Mouse (Mus musculus) kidney, postnatal 25 days (tissue): ENCODE data around the gene Vmn2r18.

ENCODE experiments used
- DNase-seq, 2 experiments: peaks; one replicate each; pipeline ENCODE4 v3.0.0; 2021; ENCODE audit warnings: mixed read lengths in 2 of 2

The Vmn2r18 gene

DNA sequence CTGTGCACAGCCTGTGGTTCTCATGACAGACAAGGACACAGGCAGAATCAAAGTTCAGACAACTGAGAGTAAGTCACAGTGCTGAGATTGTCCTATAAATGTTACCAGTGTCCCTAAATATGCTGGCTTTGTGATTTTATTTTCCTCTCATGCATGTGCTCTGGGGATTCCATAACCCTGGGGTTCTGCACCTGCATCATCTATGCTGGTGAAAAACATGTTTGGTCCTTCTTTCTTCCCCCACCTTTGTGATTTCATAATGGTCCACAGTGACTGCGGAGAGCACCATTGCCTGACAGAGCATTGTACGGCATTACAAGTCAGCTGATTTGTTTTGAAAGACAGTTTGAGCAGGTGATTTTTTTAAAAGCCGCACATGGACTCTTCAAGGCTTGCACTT lies at the start of gene Vmn2r18:
TSS of gene Vmn2r18 (minus strand) at position 101 of the 400 bp plus-strand sequence.
- no peak for DNase-seq

DNA sequence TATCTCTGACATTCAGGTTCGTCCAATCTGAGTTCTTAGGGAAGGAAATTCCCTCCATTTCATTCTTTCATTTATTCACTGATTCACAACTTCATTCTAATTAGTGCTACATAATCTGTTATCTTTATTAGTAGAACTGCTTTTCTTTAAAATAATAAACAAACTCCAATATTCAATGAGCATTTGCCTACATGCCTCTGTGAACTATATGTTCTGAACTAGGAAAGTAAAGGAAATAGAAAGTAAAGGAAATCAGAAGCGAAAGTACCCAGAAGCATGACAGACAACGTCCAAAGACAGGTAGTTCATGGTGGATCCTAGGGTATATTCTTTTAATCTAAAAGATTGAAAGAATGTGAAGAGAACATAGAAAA lies 45.6 kb upstream of the Vmn2r18 start:
- no peak for DNase-seq

DNA sequence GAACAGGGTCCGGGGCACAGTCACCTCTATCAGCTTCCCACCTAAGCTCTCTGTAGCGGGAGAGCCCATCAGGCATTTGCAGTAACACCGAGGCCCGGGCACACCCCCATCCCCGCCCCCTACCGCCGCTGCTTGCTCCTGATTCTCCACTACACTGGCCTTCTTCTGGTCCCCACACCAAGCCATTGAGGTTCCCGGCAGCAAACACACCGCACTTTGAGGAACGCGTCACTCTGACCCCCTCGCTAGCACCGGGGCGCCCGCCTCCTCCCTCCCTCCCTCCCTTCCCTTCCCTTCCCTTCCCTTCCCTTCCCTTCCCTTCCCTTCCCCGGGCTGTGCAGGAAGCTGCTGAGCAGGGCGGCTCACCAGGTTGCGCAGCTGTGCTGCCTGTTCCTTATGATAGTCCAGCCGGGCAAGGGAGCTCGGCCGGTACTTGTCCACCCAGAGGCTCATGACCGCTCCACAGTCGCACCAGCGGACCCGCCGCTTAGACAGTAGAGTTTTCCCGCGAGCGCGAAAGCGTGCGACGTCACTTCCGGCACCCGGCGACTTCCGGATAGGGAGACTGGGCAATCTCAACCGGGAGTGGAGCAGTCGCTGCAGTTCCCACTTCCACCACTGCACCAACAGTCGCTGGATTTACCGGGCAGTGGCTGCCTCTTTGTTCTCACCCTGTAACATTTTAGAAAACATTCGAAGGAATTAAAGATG lies 45.0 kb upstream of the Vmn2r18 start, which contains the start of gene Rfc3:
TSS of gene Rfc3 (minus strand) at position 543 of the 711 bp plus-strand sequence.
- DNase-seq = peak; percentile 96 to 98

DNA sequence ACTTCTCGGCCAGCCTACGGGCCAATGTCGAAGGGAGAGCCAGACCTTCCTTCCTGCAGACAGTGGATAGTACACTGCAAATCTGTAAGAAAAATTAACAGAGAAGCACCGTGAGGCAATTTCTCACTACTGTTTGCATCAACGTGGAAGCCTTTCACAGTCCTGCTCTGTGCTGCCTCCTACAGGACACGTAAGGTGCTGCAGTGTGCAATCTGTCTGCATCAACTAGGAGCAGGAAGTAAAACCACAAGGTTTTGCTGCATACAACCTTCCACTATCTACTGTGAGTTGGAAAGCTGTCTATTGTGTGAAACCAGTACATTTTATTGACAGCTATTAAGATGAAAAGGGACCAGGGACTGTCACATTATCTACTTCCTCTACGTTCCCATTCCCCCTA lies 39.0 kb upstream of the Vmn2r18 start:
- DNase-seq = no peak

DNA sequence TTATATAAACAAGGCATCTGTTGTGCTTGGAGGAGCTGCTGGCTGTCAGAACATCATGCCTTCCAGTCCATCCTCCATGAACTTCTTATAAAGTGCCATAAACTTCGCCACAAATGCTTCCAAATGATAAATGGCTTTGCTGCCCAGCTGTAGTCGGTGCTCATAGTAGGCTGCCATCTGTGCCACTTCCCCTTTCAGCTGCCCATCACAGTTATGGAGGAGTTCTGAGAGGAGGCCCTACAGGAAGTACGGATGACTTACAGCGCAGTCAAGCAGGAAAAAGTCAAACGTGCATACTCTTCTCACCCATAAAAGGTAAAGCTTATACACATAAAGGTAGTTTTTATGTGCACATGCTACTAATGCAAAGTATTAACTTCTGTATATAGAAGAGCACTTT lies 37.0 kb upstream of the Vmn2r18 start:
- DNase-seq = no peak

DNA sequence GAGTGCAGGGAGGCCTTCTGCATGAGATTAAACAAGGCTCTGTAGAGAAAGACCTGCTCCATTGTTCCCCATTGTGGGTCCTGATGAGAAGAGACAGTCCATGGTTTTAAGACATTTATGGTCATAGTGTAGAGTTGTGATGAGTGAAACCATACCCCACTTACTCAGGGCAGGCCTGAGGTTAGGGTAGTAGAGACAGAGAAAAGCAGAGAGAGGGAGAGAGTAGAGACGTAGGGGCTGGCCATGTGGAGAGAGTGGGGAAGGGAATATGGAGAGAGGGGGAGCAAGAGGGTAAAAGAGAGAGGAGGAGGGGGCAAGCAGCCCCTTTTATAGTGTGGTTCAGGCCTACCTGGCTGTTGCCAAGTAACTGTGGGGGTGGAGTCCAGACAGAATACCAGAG lies 36.3 kb upstream of the Vmn2r18 start:
- DNase-seq = no peak

DNA sequence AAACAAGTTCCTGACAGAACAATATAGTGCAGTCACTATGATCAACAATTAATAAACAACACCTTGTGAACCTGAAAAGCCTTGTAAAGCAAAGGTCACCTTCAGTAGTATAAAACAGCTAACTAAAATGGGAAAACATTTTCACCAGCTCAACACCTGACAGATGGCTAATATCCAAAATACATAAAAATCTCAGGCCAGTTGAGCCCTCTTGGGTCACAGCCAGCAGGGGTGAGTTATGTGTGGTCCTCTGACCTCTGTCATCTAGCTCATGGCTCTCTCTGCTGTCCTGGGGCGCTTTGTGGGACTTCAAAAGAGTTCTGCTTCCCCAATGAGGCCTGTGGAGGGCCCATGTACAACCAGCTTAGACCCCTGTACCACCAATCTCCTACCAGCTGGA lies 4.1 kb downstream of the Vmn2r18 start:
- no peak for DNase-seq
